Mouse (Mus musculus): Measurements from ENCODE around the gene Evx2.

DNA sequence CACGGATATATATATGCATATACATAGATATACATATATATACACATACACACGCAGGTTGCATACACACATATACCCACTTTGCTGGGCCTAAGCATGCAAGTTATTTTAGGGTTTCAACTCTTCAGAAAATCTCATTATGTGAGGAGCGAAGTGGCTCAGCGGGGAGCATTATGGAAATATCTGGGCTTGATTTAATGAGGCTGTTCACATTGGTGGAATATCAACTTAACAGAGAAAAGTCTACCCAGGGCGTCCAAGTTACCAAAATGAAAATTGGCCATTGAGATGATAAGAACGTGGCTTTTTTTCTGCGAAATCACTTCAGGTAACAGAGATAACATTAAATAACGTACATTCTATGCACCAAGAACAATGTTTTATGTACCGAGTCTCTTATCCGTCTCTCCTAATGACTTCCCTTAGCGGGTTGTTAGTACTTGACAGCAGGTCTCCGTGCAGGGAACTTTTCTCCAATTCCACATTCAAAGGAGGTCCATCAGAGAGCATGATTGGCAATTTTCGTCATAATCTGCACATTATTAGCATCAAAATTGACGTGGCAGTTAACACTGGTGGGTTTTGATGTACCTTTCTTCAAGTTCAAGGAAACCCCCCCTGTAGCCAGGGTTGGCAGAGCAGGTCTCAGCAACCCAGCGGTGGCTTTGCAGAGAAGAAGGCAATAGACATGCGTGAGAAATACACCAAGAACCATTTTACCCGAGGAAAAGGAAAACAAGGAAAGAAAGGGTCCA, 5.4 kb downstream of the Evx2 start:
- TF ChIP-seq CTCF (IDR thresholded peaks at IDR 0.05 in 2 of 3, conservative IDR thresholded peaks at IDR 0.05 in 1 of 3; ENCODE audit: control insufficient read depth in 1 of 3, insufficient read depth in 1 of 3, low read depth in 2 of 3, low read length in 3 of 3, poor library complexity in 1 of 3, severe bottlenecking in 1 of 3) = no peak
- no peak for TF ChIP-seq ELF1 (IDR thresholded peaks at IDR 0.05; ENCODE audit: low read depth, low read length)
- TF ChIP-seq KAT2A (conservative IDR thresholded peaks at IDR 0.05; ENCODE audit: low read depth, low read length) = no peak
- TF ChIP-seq POLR2A (IDR thresholded peaks at IDR 0.05; ENCODE audit: control insufficient read depth in 1 of 2, insufficient read depth in 1 of 2, low read depth in 1 of 2, low read length in 2 of 2, poor library complexity in 1 of 2) = no peak
- TF ChIP-seq CHD2 (IDR thresholded peaks at IDR 0.05; ENCODE audit: low read length) = no peak
- TF ChIP-seq ETS1 (IDR thresholded peaks at IDR 0.05; ENCODE audit: low read depth, low read length) = no peak
